Mouse (Mus musculus) cerebellum, adult 11-12 months (tissue): Measurements from ENCODE around the gene 4933414I15Rik.

ENCODE experiments used
- DNase-seq: peaks from one replicate; pipeline ENCODE4 v3.0.0; 2022

Gene 4933414I15Rik

DNA sequence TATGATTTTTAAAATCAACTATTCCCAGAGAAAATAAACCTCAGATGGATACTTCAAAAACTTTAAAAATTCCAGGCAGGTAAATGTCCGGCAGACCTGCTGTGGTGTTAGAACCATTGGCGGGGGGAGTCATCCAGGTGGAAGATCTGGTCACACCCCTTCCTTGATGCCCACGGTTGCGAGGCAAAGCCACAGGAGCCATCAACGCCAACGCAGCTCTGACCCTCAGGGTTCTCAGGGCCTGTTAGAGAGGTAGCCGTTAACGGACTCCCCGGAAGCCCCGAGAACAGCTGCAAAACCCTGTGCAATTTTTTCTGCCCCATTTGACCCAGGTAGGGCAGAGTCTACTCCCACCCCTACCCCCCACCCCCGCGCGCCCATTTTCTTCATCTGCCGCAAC is at the start of gene 4933414I15Rik:
Gene 4933414I15Rik (minus strand): TSS at position 260 of the 400 bp plus-strand sequence.
- no peak for DNase-seq

DNA sequence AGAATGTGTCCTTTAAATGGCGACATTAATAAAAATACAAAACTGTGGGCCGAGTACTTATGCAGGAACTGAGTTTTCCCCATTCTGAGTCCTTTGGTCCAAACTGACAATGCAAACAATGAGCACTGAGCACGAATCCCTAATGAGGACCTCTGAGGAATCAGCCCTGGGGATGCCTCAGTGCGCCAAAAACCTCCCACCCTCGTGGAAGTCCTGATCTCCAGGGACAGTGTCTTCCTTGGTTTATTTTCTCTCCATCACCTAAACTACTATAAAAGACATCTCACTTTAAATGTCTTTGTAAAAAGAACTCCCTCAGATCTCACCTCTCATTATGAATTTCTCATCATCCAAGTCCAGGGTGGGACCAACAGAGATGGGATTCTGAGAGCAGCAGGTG is 38.1 kb upstream of the 4933414I15Rik start, which contains the start of gene Olfr1377:
Gene Olfr1377 (plus strand): TSS at position 301 of the 400 bp plus-strand sequence.
- DNase-seq = no peak

DNA sequence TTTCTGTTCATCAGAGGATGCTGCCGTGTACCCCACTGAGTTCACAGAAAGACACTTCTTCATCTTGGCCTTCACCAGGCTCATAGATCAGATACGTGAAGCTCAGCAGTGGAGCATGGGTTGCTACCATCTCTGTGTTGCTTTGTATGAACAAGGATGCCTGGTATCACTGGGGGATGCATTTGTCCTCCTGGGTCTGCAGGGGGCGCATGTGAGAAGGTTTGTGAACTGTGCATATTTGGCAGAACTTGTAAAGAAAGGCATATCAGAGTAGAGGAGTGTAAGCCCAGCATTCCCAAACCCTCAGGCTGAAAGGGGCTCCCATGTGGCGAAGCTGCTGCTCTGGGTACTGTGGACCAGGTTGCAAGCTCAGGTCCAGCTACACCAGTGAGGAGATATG is 33.7 kb upstream of the 4933414I15Rik start:
- DNase-seq = no peak

DNA sequence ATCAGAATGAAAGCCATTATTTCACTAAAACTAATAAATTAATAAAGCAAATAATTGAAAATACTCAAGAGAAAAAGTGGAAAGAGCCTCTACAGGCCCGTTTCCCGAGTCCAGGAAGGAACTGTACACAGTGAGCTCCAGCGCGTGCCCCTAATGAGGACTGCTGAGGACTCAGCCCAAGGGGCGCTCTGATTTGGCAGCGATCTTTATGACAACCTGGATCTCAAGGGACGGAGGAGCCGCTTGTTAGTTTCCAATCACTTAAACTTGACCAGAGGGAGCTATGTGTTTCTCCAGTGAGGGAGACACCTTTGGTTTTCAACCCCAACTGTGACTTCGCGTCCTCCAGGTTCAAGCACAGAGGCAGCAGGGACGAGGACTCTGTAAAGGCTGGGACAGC is 22.7 kb upstream of the 4933414I15Rik start, which contains the start of gene Olfr1378:
Gene Olfr1378 (plus strand): TSS at position 301 of the 400 bp plus-strand sequence.
- DNase-seq = no peak

DNA sequence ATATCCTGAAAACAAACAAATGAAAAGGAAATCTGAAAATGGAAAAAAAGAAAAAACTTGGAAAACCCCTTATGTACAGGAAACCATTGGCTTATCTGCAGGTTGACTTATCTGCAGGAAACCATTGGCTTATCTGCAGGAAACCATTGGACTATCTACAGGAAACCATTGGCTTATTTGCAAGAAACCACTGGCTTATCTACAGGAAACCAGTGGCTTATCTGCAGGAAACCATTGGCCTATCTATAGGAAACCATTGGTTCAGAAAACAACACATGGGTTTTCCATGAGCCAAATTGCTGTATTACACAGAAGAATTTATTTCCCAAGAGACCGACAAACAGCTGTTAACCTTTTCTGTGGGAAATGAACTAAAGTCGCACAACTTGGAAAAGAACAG is 21.3 kb upstream of the 4933414I15Rik start:
- no peak for DNase-seq

DNA sequence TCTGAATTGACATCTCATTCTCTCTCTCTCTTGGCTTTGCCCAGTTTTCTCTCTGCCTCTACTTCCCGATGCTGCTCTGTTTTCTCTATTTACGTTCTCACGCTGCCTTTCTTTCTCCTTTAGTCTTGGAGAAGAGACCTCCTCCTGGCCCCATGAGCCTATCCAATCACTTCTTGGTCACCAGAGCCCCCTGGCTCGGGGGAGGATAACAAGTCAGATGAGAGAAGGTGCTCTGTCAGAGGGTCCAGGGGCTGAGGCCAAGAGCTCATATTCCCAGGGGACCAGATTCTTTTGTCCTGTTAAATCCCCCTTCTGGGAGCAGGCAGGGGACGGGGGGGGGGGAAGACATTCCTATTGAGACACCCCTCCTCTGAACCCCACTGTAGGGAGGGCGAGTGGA is 10.1 kb upstream of the 4933414I15Rik start, which contains the start of gene Prop1:
Gene Prop1 (minus strand): TSS at position 101 of the 400 bp plus-strand sequence.
- DNase-seq = no peak

DNA sequence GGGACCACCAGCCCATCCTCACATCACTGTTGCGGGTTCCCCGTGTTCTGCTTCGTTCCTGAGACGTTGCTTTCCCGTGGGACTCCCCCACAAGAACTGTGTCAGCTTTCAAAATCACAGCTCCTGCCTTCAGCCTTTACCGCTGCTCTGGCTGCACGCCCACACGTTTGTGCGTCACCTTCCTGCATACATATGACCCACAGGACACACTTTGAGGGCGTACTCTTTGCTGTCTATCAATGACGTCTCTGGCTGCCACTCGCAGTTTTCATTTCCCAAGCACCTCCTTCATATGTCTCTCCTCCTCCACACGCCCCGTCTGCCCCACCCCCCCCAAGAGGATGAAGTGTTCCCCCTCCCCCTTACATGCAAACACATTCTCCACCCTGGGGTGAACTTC is 8.7 kb upstream of the 4933414I15Rik start:
- no peak for DNase-seq

DNA sequence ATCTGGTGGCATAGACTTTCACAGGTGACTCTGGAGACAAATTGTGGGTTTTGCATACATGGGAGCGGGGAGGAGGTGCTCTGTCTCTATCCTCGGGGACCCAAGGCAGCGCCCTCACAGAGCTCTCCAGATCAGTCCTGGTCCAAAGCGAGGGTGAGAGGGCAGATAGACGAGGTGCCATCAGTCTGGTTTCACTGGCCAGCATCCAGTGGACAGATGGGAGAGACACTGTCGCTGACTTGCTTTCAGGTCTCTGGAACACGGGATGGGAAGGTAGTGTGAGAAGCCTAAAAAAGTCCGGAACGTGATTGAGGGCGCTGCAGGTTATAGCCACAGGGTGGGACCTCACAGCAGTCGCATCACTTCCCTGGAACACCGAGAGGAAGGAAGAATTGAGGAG is 1.2 kb downstream of the 4933414I15Rik start:
- DNase-seq = no peak

DNA sequence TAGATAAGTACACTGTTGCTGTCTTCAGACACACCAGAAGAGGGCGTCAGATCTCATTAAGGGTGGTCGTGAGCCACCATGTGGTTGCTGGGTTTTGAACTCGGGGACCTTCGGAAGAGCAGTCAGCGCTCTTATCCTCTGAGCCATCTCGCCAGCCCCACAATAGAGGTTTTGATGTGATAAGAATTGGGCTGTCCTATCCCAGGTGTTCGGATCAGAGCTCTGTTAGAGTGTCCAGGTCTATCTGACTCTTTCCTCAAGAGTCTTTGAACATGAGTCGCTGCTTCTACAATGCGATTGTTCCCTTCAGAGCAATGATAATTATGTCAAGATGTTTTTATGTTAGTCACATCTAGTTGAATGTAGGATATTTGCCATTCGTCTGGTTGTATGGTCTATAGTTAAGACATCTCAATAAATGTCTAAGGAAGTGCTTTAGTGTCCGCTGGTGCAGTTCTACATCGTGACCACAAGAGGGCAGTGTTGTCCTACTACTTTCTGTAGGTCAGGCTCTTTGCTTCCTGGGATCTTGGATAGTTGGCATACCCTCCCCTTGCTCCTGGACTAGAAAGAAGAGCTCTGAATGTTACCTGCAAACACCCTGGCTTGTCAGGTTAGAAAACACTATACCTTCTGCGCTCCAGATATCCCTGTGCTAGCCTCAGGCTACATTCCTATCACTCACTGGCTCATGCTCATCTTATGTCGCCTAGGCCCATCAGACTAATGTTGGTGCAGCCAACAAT is 3.8 kb downstream of the 4933414I15Rik start:
- DNase-seq = no peak

DNA sequence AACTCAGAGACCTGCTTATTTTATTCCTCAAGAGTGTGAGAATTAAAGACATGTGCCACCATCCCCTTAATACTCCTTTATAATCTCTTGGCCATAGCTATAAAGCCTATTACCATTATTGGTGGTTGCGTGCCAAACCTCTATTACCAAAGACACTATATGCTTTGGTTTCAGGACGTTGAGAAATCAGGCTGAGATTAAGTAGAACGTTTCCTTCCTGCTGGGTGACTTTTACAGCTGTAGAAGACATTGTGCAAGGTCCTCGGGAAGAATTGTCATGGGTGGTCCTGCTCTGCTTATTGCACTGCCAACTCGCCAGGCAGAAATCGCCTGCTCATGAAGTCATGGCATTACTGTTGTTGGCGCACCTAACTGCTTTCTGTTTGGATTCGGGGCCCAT is 5.1 kb downstream of the 4933414I15Rik start:
- DNase-seq = no peak

DNA sequence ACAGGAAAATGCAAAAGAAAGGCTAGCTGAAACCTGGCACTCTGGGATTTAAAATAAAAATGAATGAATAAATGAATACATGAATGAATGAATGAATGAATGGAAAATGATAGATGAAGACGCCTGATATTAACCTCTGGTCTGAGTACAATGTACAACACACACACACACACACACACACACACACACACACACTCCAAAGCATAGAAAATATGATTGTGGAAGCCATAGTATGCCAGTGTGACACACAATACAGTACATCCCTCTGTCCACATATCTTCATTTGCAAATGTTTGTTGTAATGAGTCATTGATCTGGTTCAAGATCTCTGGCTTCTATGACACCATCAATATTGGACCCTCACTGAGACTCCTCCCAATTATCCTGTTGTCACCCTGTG is 11.5 kb downstream of the 4933414I15Rik start:
- no peak for DNase-seq

DNA sequence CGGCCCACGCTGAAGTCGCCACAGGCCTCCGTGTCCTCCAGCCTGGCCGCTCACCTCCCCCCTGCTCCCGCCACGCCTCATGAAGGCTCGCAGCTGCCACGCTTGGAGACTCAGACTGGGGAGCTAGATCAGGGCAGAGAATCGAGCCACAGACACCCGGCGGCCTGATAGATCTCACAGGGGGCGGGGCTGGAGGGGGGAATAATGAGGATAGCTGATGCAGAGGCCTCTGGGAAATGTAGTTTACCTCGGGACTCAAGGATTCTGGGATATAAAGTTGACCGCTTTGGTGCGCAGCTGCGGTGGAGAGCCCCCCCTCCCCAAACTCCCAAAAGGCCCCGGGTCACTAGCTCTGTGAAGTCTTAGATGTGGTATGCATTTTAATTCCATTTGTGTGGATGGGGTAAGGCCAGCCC is 12.1 kb downstream of the 4933414I15Rik start, which contains the start of gene Zfp354b:
Gene Zfp354b (minus strand): TSS at position 183 of the 416 bp plus-strand sequence.
- DNase-seq = peak; percentile 90

DNA sequence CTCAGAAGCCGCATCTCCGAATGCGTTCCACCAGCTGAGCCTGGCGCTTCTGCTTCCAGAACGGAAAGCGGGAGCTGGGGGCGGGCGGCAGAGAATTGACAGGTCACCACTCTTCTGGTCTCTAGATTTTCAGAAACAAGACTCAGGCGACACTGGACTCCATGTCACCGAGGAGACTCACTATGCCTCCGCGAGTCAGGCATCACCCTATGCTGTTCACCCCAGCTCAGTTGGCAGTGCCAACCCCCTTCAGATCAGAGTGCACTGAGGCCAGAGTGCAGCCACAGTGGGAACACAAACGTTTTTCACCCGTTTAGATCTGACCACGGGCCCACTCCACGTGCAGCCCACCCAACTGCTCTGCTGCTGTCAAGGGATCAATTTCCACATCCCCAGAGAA is 12.5 kb downstream of the 4933414I15Rik start:
- no peak for DNase-seq

DNA sequence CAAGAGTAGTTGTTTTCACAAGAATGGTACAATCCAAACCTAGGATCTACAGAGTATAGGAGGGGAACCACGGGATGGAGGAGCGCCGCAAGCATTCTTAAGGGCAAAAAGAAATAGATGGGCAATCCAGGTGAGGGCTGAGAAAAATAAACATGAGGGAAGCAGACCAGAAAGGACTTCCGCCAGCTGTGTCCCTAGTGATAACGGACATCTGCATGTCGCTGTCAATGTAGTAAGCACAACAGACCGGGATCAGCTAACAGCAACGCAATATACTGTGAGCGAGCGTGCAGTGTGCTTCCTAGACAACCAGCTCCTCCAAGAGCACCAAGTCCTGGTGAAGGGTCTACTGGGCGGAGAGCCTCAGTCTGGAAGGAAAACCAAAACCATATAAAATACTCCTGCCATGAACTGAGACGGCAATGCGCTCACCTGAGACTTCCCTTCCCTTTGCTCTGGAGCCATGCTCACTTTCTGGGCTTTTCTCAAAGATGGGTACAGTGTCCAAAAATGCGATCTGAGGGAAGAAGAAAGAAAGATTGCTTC is 13.0 kb downstream of the 4933414I15Rik start:
- no peak for DNase-seq

DNA sequence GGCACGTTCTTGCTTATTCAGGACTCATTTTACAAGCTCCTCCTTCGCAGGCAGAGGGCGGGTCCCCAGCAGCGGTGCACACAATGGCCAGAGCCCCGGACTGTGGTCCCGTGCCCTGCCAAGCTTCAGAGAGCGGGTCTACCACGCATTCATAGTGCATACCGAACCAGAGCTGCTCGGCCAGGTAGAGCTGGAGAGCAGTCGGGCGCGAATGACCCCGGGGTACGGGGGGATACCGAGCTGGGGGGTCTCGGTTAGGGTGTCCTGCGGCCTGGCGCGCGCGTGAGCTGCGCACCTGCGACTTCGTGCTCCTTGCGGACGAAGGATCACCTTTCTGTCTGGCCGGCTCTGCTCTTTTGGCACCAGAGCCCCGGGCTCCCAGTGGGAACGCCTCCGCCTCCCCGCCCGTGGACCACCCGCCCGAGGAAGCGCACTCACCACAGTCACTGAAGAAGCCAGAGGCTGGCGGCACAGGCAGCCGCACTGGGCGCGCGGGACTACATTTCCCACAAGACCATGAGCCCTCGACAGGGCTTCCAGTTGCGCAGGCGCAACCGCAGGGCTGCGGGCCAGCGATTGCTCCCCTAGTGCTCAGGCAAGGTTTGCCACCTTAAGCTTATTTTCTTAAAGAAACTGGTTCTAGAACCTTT is 27.8 kb downstream of the 4933414I15Rik start, which contains the start of gene Zfp2:
Gene Zfp2 (minus strand): TSS at position 495 of the 650 bp plus-strand sequence.
- DNase-seq = peak; percentile 93

DNA sequence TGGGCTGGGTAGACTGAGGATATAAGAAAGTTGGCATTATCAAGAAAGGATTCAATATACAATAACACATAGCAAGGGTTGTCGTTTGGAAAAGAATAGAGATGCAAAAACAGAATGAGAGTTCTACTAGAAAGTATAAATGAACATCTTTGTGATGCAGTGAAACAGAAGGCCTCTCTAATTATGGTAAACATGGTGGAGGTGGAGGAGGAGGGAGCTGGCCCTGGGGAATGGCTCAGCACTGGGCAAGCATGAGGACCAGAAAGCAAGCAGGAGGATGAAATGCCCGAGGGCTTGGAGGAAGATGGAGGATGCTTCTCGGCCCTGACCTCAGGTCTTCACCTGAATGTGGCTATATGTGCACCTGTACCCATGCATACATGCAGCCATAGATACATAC is 29.1 kb downstream of the 4933414I15Rik start:
- no peak for DNase-seq

DNA sequence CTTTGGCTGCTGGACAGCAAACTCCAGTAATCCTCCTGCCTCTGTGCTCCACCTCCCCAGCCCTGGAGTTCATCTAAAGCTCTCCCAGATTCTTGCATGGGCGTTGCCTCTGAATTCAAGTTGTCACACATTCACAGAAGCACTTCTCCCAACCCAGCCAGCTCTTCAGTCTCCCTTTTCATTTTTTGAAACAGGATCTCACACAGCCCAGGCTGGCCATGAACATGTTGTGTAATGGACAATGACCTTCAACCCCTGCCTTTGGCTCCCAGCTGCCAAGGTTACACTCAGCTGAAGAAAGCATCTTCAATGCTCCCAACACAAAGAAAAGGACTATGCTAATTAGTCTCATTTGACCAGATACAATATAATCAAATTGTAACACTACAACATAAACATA is 30.3 kb downstream of the 4933414I15Rik start:
- no peak for DNase-seq

DNA sequence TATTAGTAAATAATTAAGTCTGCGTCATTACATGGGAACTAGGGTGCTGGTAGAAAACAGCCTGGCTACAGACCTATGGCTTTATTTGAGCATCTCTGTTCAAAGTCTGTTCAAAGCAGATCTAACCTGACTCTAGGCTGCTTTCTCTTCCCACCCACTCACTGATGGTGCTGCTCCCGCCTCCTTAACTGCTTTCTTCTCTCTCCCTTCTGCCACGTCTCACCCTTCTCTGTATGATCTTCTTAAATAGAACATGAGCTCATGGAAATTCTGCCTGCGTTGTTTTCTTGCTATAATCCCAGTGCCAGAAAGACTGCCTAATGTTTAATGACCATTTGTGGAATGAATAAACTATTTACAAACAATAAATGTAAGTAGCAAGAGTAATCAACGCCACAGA is 35.4 kb downstream of the 4933414I15Rik start:
- DNase-seq = no peak

DNA sequence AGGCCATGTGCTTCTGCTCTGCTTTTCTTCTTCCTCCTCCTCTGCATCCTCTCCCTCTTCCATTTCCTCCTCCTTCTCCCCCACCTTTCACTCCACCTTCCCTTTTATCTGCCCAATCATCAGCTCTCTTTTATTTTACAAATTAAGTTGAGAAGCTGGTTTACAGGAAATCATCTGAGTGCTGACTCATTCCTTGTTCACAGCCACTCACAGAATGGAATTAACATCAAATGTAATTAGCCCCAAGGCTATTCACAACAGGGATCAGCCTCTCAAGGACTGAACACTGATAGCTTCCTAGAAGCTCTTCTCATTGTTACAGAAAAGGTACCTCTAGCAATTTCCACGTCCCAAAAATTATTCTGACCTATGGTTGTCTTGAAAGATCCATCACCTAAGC is 46.2 kb downstream of the 4933414I15Rik start:
- no peak for DNase-seq

DNA sequence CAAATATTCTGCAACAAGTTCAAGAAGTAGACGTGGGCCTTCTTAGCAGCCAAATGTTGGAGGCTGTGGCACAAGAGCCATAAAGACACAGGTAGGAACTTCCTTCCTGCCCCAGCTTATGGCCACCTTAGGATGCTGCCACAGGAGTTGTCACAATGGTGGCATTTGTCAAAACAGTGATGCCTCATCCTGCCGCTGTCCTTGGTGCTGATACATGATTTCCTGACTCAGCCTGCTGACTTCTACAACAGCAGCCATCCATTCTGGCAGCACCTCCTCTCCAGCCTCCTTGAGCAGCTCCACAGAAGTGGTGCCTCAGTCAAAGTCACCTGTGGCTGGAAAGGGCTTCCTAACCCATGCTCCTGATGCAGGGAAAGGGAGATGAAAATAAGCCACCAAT is 51.1 kb downstream of the 4933414I15Rik start:
- DNase-seq = no peak
